Mouse (Mus musculus): Measurements from ENCODE around the gene Gm27029.
A peak's percentile ranks its signal among the peaks of the same experiment; 100 is the strongest.
"Not testable (repeated sequence)": the region's sequence is repeated elsewhere in the genome, so short reads cannot be mapped to it uniquely, and the experiment has no call there.

The Gm27029 gene

GRCm38 (mm10) chr11:101424105-101424851 is at the start of gene Gm27029:
Gene Gm27029, minus strand, starts transcription at chr11:101424796.
- peak; percentile 71 for DNase-seq (ENCODE audit: low read depth, low spot score)

- DNase-seq (ENCODE audit: low read depth, low spot score): no peak
Measured at GRCm38 (mm10) chr11:101474298-101474697, 49.7 kb upstream of the Gm27029 start.

GRCm38 (mm10) chr11:101473686-101474085 is 49.1 kb upstream of the Gm27029 start:
- DNase-seq (ENCODE audit: low read depth, low spot score): not testable (repeated sequence)

GRCm38 (mm10) chr11:101472336-101472735 is 47.7 kb upstream of the Gm27029 start:
- no peak for DNase-seq (ENCODE audit: low read depth, low spot score)

GRCm38 (mm10) chr11:101471926-101472325 is 47.3 kb upstream of the Gm27029 start:
- no peak for DNase-seq (ENCODE audit: low read depth, low spot score)

- peak; percentile 55 for DNase-seq (ENCODE audit: low read depth, low spot score)
Measured at GRCm38 (mm10) chr11:101470206-101470605, 45.6 kb upstream of the Gm27029 start.

GRCm38 (mm10) chr11:101469155-101469554 is 44.6 kb upstream of the Gm27029 start:
- DNase-seq (ENCODE audit: low read depth, low spot score): no peak

- no peak for DNase-seq (ENCODE audit: low read depth, low spot score)
Measured at GRCm38 (mm10) chr11:101468731-101469130, 44.1 kb upstream of the Gm27029 start.

GRCm38 (mm10) chr11:101468263-101468688 is 43.7 kb upstream of the Gm27029 start:
- DNase-seq (ENCODE audit: low read depth, low spot score): no peak

- DNase-seq (ENCODE audit: low read depth, low spot score): peak; percentile 87
Measured at GRCm38 (mm10) chr11:101467477-101468262, 43.1 kb upstream of the Gm27029 start.

GRCm38 (mm10) chr11:101466552-101466950 is 42.0 kb upstream of the Gm27029 start:
- not testable (repeated sequence) for DNase-seq (ENCODE audit: low read depth, low spot score)

GRCm38 (mm10) chr11:101465869-101466551 is 41.4 kb upstream of the Gm27029 start, which contains the start of gene Vat1:
Gene Vat1, minus strand, starts transcription at chr11:101466230.
- peak; percentile 67 for DNase-seq (ENCODE audit: low read depth, low spot score)

- DNase-seq (ENCODE audit: low read depth, low spot score): peak; percentile 91
Measured at GRCm38 (mm10) chr11:101465101-101465868, 40.7 kb upstream of the Gm27029 start.

GRCm38 (mm10) chr11:101464211-101465100 is 39.9 kb upstream of the Gm27029 start, which contains the start of gene Rnd2:
Gene Rnd2, plus strand, starts transcription at chr11:101464999.
- peak; percentile 64 for DNase-seq (ENCODE audit: low read depth, low spot score)

- no peak for DNase-seq (ENCODE audit: low read depth, low spot score)
Measured at GRCm38 (mm10) chr11:101462583-101463440, 38.2 kb upstream of the Gm27029 start.

- no peak for DNase-seq (ENCODE audit: low read depth, low spot score)
Measured at GRCm38 (mm10) chr11:101462141-101462540, 37.5 kb upstream of the Gm27029 start.

- no peak for DNase-seq (ENCODE audit: low read depth, low spot score)
Measured at GRCm38 (mm10) chr11:101460321-101460720, 35.7 kb upstream of the Gm27029 start.

- DNase-seq (ENCODE audit: low read depth, low spot score): no peak
Measured at GRCm38 (mm10) chr11:101459716-101460115, 35.1 kb upstream of the Gm27029 start.

GRCm38 (mm10) chr11:101458217-101458616 is 33.6 kb upstream of the Gm27029 start:
- no peak for DNase-seq (ENCODE audit: low read depth, low spot score)

All from ES-CJ7 (cell line).